Mouse (Mus musculus) small intestine, adult 2 months (tissue): ENCODE measurements around the gene Pi4k2a.

ENCODE experiments used
- CTCF ChIP-seq: fragments of 200-500 bp; IDR thresholded peaks from 2 replicates; pipeline ENCODE4 v1.5.1; 2012; ENCODE audit warnings: low read depth, mild to moderate bottlenecking, control low read depth, inconsistent platforms, low read length, moderate library complexity, mixed read lengths; ENCODE audit not compliant: insufficient replicate concordance, insufficient read length; ENCODE audit errors: extremely low read depth
- POLR2A ChIP-seq: fragments of 200-500 bp; IDR thresholded peaks from 2 replicates; pipeline ENCODE4 v1.6.1; 2012; ENCODE audit warnings: low read depth, mild to moderate bottlenecking, control low read depth, inconsistent platforms, low read length, moderate library complexity

- TF ChIP-seq POLR2A (no peak), CTCF (no peak)
These were observed 34.4 kb downstream of the Pi4k2a start for GRCm38 (mm10) chr19:42124684-42125083.
